Mouse (Mus musculus): Measurements from ENCODE around the gene Wdr93.

The Wdr93 gene

GRCm38 (mm10) chr7:79799048-79799447 is 56.1 kb downstream of the Wdr93 start:
- ATAC-seq (ENCODE audit: insufficient number of reproducible peaks, low FRiP score, low TSS enrichment) = no peak

- no peak for ATAC-seq (ENCODE audit: insufficient number of reproducible peaks, low FRiP score, low TSS enrichment)
Observed at GRCm38 (mm10) chr7:79799506-79799905, 56.5 kb downstream of the Wdr93 start.

GRCm38 (mm10) chr7:79800336-79800735 is 57.4 kb downstream of the Wdr93 start:
- no peak for ATAC-seq (ENCODE audit: insufficient number of reproducible peaks, low FRiP score, low TSS enrichment)

- no peak for ATAC-seq (ENCODE audit: insufficient number of reproducible peaks, low FRiP score, low TSS enrichment)
Observed at GRCm38 (mm10) chr7:79801391-79801790, 58.4 kb downstream of the Wdr93 start.

GRCm38 (mm10) chr7:79802037-79802436 is 59.1 kb downstream of the Wdr93 start:
- no peak for ATAC-seq (ENCODE audit: insufficient number of reproducible peaks, low FRiP score, low TSS enrichment)

- no peak for ATAC-seq (ENCODE audit: insufficient number of reproducible peaks, low FRiP score, low TSS enrichment)
Observed at GRCm38 (mm10) chr7:79803887-79804286, 60.9 kb downstream of the Wdr93 start.

- ATAC-seq (ENCODE audit: insufficient number of reproducible peaks, low FRiP score, low TSS enrichment) = no peak
Observed at GRCm38 (mm10) chr7:79808561-79808960, 65.6 kb downstream of the Wdr93 start.

- ATAC-seq (ENCODE audit: insufficient number of reproducible peaks, low FRiP score, low TSS enrichment) = no peak
Observed at GRCm38 (mm10) chr7:79810611-79811506, 67.9 kb downstream of the Wdr93 start, which contains the start of gene Mesp2. TSS of gene Mesp2 (plus strand) at chr7:79810727.

GRCm38 (mm10) chr7:79813409-79813808 is 70.4 kb downstream of the Wdr93 start:
- ATAC-seq (ENCODE audit: insufficient number of reproducible peaks, low FRiP score, low TSS enrichment) = no peak

GRCm38 (mm10) chr7:79818321-79818720 is 75.4 kb downstream of the Wdr93 start:
- ATAC-seq (ENCODE audit: insufficient number of reproducible peaks, low FRiP score, low TSS enrichment) = no peak

GRCm38 (mm10) chr7:79819515-79819914 is 76.6 kb downstream of the Wdr93 start:
- no peak for ATAC-seq (ENCODE audit: insufficient number of reproducible peaks, low FRiP score, low TSS enrichment)

GRCm38 (mm10) chr7:79819996-79820395 is 77.0 kb downstream of the Wdr93 start:
- no peak for ATAC-seq (ENCODE audit: insufficient number of reproducible peaks, low FRiP score, low TSS enrichment)

GRCm38 (mm10) chr7:79822092-79822695 is 79.2 kb downstream of the Wdr93 start:
- no peak for ATAC-seq (ENCODE audit: insufficient number of reproducible peaks, low FRiP score, low TSS enrichment)

GRCm38 (mm10) chr7:79828341-79828740 is 85.4 kb downstream of the Wdr93 start:
- ATAC-seq (ENCODE audit: insufficient number of reproducible peaks, low FRiP score, low TSS enrichment) = no peak

GRCm38 (mm10) chr7:79831145-79831544 is 88.2 kb downstream of the Wdr93 start:
- ATAC-seq (ENCODE audit: insufficient number of reproducible peaks, low FRiP score, low TSS enrichment) = no peak

GRCm38 (mm10) chr7:79831585-79831984 is 88.6 kb downstream of the Wdr93 start:
- no peak for ATAC-seq (ENCODE audit: insufficient number of reproducible peaks, low FRiP score, low TSS enrichment)

GRCm38 (mm10) chr7:79832980-79833379 is 90.0 kb downstream of the Wdr93 start:
- no peak for ATAC-seq (ENCODE audit: insufficient number of reproducible peaks, low FRiP score, low TSS enrichment)

GRCm38 (mm10) chr7:79835196-79835595 is 92.2 kb downstream of the Wdr93 start:
- no peak for ATAC-seq (ENCODE audit: insufficient number of reproducible peaks, low FRiP score, low TSS enrichment)

Measured in cerebellum, adult (tissue).